Mouse (Mus musculus) heart, embryonic 12.5 days (tissue): ENCODE data around the gene Spon1. TPM values are rescaled to one million over a fixed set of nuclear protein-coding genes. Genes with fewer than 3 reads are reported as not detected.

Experiments used
- ATAC-seq: fragments of 200-750 bp; cut with Nextera tagmentation; 2 replicates; pipeline ENCODE4 v1.8.0; 2017; ENCODE audit warnings: moderate TSS enrichment, moderate library complexity; ENCODE audit not compliant: insufficient number of reproducible peaks, low FRiP score
- H3K27ac ChIP-seq: fragments of 300-500 bp; sonication (generic); 2 replicates; pipeline ENCODE4 v1.5.1; 2016; ENCODE audit warnings: mild to moderate bottlenecking, moderate library complexity; ENCODE audit not compliant: poor library complexity, severe bottlenecking
- H3K27me3 ChIP-seq: fragments of 300-500 bp; sonication (generic); replicated peaks from 2 replicates; pipeline ENCODE4 v1.6.1; 2016; ENCODE audit warnings: mild to moderate bottlenecking, moderate library complexity
- H3K36me3 ChIP-seq: fragments of 300-500 bp; sonication (generic); 2 replicates; pipeline ENCODE4 v1.6.1; 2016; ENCODE audit warnings: mild to moderate bottlenecking, moderate library complexity
- H3K4me1 ChIP-seq: fragments of 300-500 bp; sonication (generic); replicated peaks from 2 replicates; pipeline ENCODE4 v1.6.1; 2016; ENCODE audit warnings: mild to moderate bottlenecking
- H3K4me2 ChIP-seq: fragments of 300-500 bp; sonication (generic); 2 replicates; pipeline ENCODE4 v1.6.1; 2016; ENCODE audit warnings: mild to moderate bottlenecking, moderate library complexity
- H3K4me3 ChIP-seq: fragments of 300-500 bp; sonication (generic); 2 replicates; pipeline ENCODE4 v1.5.1; 2016; ENCODE audit warnings: mild to moderate bottlenecking
- H3K9ac ChIP-seq: fragments of 300-500 bp; sonication (generic); 2 replicates; pipeline ENCODE4 v1.6.1; 2016; ENCODE audit warnings: mild to moderate bottlenecking, moderate library complexity
- H3K9me3 ChIP-seq: fragments of 300-500 bp; sonication (generic); replicated peaks from 2 replicates; pipeline ENCODE4 v1.6.1; 2016; ENCODE audit warnings: mild to moderate bottlenecking, moderate library complexity
- WGBS: fragments of 180-500 bp; shearing (Covaris S2); methylation state at CpG from one replicate; pipeline ENCODE4 v1.1.7; 2016; 5-methylcytosine and 5-hydroxymethylcytosine counted together
- polyA plus RNA-seq: library from polyadenylated mRNA; unstranded; fragments of >200 nt; fragmentation: Nextera tagmentation; extraction: Ambion mirVana; gene quantifications from 2 replicates; pipeline ENCODE4 v1.2.1, GENCODE M21; 2016

Gene Spon1
- polyA plus RNA-seq, 1 experiment from 2014 or later: 99.8 TPM

DNA sequence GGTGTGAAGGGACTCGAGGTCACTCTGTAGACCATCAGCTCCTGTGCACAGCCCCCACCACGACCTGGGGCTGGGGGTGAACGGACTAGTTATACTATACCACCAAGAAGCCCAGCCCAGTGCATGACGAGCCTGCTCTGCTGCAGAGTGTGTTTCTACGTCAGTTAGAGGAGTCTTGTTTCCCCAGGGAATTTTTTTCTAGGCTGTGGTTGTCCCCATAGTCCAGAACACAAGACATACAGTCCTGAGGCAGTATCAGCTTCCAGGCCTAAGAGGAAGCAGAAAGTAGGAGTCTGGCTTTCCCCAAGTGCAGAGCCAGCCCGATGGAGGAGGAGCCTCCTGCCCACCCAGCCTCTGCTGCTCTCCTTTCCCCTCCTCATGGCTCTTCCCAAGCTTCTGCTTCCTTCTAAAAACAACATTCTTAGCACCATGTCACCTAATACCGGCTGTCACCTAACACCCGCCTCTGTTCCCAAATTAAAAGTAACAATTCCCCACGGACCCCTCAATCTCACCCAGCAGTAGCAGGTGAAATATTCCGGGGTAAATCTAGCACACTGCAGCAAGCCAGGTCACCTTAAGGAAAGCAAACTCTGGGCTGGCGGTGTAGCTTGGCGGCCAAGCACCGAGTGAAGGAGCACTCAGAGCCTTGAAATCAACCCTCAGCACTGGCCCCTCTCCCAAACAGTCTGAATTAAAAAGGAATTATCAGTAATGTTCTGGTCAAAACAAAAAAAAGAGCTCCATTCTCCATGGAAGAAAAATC is 306.2 kb downstream of the Spon1 start:
- ATAC-seq: peak; percentile 61; the same call in 1 of the 2 replicates
- 16% methylated on average over 13 of the region's 13 CpGs for WGBS
- peak overlapping the region; percentile 28; the same call in 1 of the 2 replicates for H3K9ac ChIP-seq

DNA sequence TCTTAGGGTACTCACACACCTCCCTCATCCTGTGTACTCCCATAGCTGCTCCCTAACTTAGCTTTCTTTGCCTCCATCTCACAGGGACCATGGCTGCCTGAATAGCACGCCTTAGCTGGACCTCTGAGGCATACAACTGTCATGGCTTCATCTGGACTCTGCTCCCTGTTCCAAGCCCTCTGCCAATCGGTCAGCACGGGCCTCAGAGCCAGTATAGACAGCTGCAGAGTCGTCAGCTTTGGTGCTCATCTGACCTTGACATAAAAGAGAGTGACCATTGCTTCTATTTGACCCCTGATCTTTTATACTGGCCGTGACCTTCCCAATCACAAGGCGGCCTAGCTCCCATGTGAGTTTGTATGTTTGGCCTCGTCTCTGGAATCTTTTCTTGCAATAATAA is 308.3 kb downstream of the Spon1 start:
- no peak overlapping the region for H3K9ac ChIP-seq
- H3K4me3 ChIP-seq: no peak overlapping the region
- no peaks in the 10 kb centered on the region for H3K9me3 ChIP-seq
- peaks cover 32% of the 10 kb centered on the region for H3K4me1 ChIP-seq
- ATAC-seq: no peak
- 0 out of 2 replicates have a peak, but pooled peaks cover 3% of the 10 kb centered on the region for H3K36me3 ChIP-seq
- WGBS: 76% methylated on average over 7 of the region's 7 CpGs
- no peak overlapping the region for H3K4me2 ChIP-seq
- no peak overlapping the region for H3K27ac ChIP-seq
- H3K27me3 ChIP-seq: no peaks in the 10 kb centered on the region

More for the DNA sequence above, 306.2 kb downstream of the Spon1 start:
- H3K27ac ChIP-seq: peak overlapping the region; percentile 70
- no peaks in the 10 kb centered on the region for H3K9me3 ChIP-seq
- peak overlapping the region; percentile 49 for H3K4me2 ChIP-seq
- 0 out of 2 replicates have a peak, but pooled peaks cover 3% of the 10 kb centered on the region for H3K36me3 ChIP-seq
- H3K27me3 ChIP-seq: no peaks in the 10 kb centered on the region
- H3K4me3 ChIP-seq: no peak overlapping the region
- peaks cover 32% of the 10 kb centered on the region for H3K4me1 ChIP-seq

DNA sequence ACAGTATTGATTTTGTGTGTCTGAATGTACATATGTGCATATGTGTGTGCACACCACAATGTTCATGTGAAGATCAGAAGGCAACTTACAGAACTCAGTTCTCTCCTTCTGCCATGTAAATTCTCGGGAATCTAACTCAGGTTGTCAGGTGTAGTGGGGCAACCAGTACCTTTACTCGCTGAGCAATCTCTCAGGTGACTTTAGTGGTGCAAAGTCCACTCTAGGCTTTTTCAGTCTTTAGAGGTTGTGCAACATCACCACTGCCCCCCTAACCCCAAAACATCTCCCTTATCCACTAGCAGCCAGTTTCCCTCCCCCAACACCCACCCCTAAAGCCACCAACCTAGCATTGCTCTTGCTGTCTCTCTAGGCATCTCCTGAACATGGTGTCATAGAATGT is 308.8 kb downstream of the Spon1 start:
- no peak for ATAC-seq
- Histone ChIP-seq H3K4me2 (no peak overlapping the region), H3K4me3 (no peak overlapping the region), H3K36me3 (0 out of 2 replicates have a peak, but pooled peaks cover 7% of the 10 kb centered on the region), H3K27ac (no peak overlapping the region), H3K9ac (no peak overlapping the region), H3K9me3 (no peaks in the 10 kb centered on the region), H3K4me1 (peaks cover 37% of the 10 kb centered on the region), H3K27me3 (no peaks in the 10 kb centered on the region)
- WGBS: 80% methylated on average over 2 of the region's 2 CpGs

GRCm38 (mm10) chr7:114079343-114079742 is 313.5 kb downstream of the Spon1 start:
- no peaks in the 10 kb centered on the region for H3K27me3 ChIP-seq
- H3K9me3 ChIP-seq: no peaks in the 10 kb centered on the region
- no peak for ATAC-seq
- H3K27ac ChIP-seq: no peak overlapping the region
- WGBS: 89% methylated on average over 4 of the region's 4 CpGs
- H3K4me3 ChIP-seq: no peak overlapping the region
- H3K4me2 ChIP-seq: no peak overlapping the region
- H3K4me1 ChIP-seq: peaks cover 23% of the 10 kb centered on the region
- no peak overlapping the region for H3K9ac ChIP-seq
- H3K36me3 ChIP-seq: 0 out of 2 replicates have a peak, but pooled peaks cover 11% of the 10 kb centered on the region

GRCm38 (mm10) chr7:114080250-114080649 is 314.5 kb downstream of the Spon1 start:
- no peak overlapping the region for H3K4me3 ChIP-seq
- peaks cover 23% of the 10 kb centered on the region for H3K4me1 ChIP-seq
- no peak overlapping the region for H3K27ac ChIP-seq
- ATAC-seq: peak; percentile 58; the same call in 1 of the 2 replicates
- H3K27me3 ChIP-seq: no peaks in the 10 kb centered on the region
- no peak overlapping the region for H3K4me2 ChIP-seq
- WGBS: 78% methylated on average over 5 of the region's 5 CpGs
- no peaks in the 10 kb centered on the region for H3K9me3 ChIP-seq
- H3K9ac ChIP-seq: no peak overlapping the region
- 0 out of 2 replicates have a peak, but pooled peaks cover 11% of the 10 kb centered on the region for H3K36me3 ChIP-seq

DNA sequence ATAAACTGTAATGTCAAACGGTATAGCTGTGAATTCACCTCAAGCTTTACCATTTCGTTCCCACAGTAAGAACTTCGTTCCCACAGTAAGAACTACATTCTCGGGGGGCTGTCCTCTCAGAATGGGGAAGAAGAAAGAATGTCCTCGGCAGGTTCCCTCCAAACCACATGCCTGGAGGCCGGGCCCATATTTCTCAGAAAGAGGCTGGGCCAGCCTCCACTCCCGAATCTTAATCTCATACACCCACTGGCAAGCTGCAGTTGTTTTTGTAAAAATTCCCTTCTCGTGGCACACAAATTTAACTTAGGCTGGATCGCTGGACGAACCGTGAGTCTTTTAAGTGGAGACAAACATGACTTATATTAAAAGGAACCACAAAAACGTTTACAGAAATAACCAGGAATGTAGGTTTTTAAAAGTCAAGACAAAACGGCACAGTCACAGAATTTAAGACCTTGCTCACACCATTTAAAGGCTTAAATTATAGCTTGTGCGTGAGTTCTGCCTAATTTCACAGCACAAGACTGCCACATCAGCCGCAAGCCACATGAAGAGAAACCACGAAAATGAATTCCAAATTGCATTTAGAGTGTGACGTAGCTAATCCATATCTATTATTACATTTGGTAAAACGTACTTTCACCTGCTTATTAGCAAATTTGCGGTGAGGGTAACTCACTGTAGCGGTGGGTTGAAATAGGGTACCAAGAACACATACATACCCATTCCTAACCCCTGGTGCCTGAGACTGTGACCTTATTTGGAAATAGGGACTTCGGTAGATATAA is 316.0 kb downstream of the Spon1 start:
- 82% methylated on average over 21 of the region's 21 CpGs for WGBS
- no peak for ATAC-seq
- no peak overlapping the region for H3K9ac ChIP-seq
- H3K9me3 ChIP-seq: no peaks in the 10 kb centered on the region
- no peak overlapping the region for H3K4me3 ChIP-seq
- peaks cover 32% of the 10 kb centered on the region for H3K4me1 ChIP-seq
- H3K4me2 ChIP-seq: no peak overlapping the region
- 0 out of 2 replicates have a peak, but pooled peaks cover 8% of the 10 kb centered on the region for H3K36me3 ChIP-seq
- H3K27me3 ChIP-seq: no peaks in the 10 kb centered on the region
- no peak overlapping the region for H3K27ac ChIP-seq

- Histone ChIP-seq H3K9ac (no peak overlapping the region), H3K9me3 (no peaks in the 10 kb centered on the region), H3K27me3 (no peaks in the 10 kb centered on the region), H3K4me2 (no peak overlapping the region), H3K27ac (no peak overlapping the region), H3K4me3 (no peak overlapping the region), H3K4me1 (peaks cover 44% of the 10 kb centered on the region), H3K36me3 (0 out of 2 replicates have a peak, but pooled peaks cover 8% of the 10 kb centered on the region)
- 68% methylated on average over 2 of the region's 2 CpGs for WGBS
- ATAC-seq: 0 out of 2 replicates have a peak, but pooled peaks have one; percentile 52
These were observed 317.3 kb downstream of the Spon1 start for GRCm38 (mm10) chr7:114083088-114083487.

DNA sequence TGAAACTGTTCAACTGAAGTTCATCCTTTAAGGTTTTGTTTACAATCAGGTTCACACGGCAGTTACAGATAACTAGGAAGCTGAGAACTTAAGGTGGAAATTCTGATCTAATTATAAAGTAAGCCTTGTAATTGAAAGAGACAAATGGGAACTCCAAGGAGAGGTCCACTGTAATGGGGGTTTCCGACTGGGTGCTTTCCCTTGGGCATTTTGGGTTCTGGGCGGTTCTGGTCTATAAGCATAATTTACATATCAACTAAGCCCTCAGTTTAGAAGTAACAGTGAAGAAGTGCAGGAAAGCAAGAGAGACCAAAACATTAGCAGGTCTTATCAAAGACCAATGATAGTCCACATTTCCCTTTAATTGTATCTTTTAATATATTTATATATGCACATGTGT is 318.0 kb downstream of the Spon1 start:
- no peak overlapping the region for H3K4me2 ChIP-seq
- H3K4me3 ChIP-seq: no peak overlapping the region
- no peak for ATAC-seq
- H3K27me3 ChIP-seq: no peaks in the 10 kb centered on the region
- peaks cover 48% of the 10 kb centered on the region for H3K4me1 ChIP-seq
- no peak overlapping the region for H3K27ac ChIP-seq
- H3K36me3 ChIP-seq: 0 out of 2 replicates have a peak, but pooled peaks cover 8% of the 10 kb centered on the region
- no peaks in the 10 kb centered on the region for H3K9me3 ChIP-seq
- WGBS: 64% methylated on average over 3 of the region's 3 CpGs
- H3K9ac ChIP-seq: no peak overlapping the region

GRCm38 (mm10) chr7:114086021-114086710 is 320.4 kb downstream of the Spon1 start:
- no peak for ATAC-seq
- H3K9me3 ChIP-seq: no peaks in the 10 kb centered on the region
- no peaks in the 10 kb centered on the region for H3K27me3 ChIP-seq
- no peak overlapping the region for H3K4me3 ChIP-seq
- H3K9ac ChIP-seq: no peak overlapping the region
- no peak overlapping the region for H3K4me2 ChIP-seq
- peaks cover 52% of the 10 kb centered on the region for H3K4me1 ChIP-seq
- no peak overlapping the region for H3K27ac ChIP-seq
- H3K36me3 ChIP-seq: no peaks in the 10 kb centered on the region
- WGBS: 57% methylated on average over 6 of the region's 6 CpGs

GRCm38 (mm10) chr7:114087341-114087740 is 321.5 kb downstream of the Spon1 start:
- Histone ChIP-seq H3K36me3 (no peaks in the 10 kb centered on the region), H3K4me1 (peaks cover 56% of the 10 kb centered on the region), H3K4me2 (no peak overlapping the region; the same call in 1 of the 2 replicates), H3K27me3 (no peaks in the 10 kb centered on the region), H3K9ac (peak overlapping the region; percentile 9; the same call in 1 of the 2 replicates), H3K4me3 (no peak overlapping the region), H3K9me3 (no peaks in the 10 kb centered on the region), H3K27ac (0 out of 2 replicates have a peak overlapping the region, but pooled peaks have one; percentile 10)
- ATAC-seq: no peak
- 31% methylated on average over 6 of the region's 6 CpGs for WGBS
